Mouse (Mus musculus): ENCODE measurements around the gene Pmfbp1. TPM values are rescaled to one million over a fixed set of nuclear protein-coding genes. Genes with fewer than 3 reads are reported as not detected.
"Not testable (repeated sequence)": the region's sequence is repeated elsewhere in the genome, so short reads cannot be mapped to it uniquely, and the experiment has no call there.

Gene Pmfbp1
- polyA plus RNA-seq (2015; fragmentation: Nextera tagmentation; extraction: Ambion mirVana), result 0.05 and 0.11 TPM in 2 replicates

- no peaks in the 10 kb centered on the region for H3K36me3 ChIP-seq (ENCODE audit: control insufficient read depth, insufficient read depth)
- H3K4me2 ChIP-seq (ENCODE audit: low read depth, low read length), result no peak within 1 kb of the TSS
- no peak within 1 kb of the TSS for H3K27ac ChIP-seq (ENCODE audit: low read length)
- no peaks in the 10 kb centered on the region for H3K9me3 ChIP-seq (replicated peaks; ENCODE audit: control insufficient read depth, low read length)
- WGBS, result 87% methylated on average over 6 of the region's 6 CpGs
- no peak within 1 kb of the TSS for H3K9ac ChIP-seq (ENCODE audit: low read length)
- H3K4me3 ChIP-seq (ENCODE audit: low read length), result no peak within 1 kb of the TSS
- ATAC-seq (replicated peaks; ENCODE audit: extremely low read depth, insufficient read depth, low FRiP score), result no peak
- no peaks in the 10 kb centered on the region for H3K27me3 ChIP-seq (ENCODE audit: control insufficient read depth, insufficient read depth, low read length)
- H3K4me1 ChIP-seq (ENCODE audit: control insufficient read depth, insufficient read depth, low read length), result no peaks in the 10 kb centered on the region
Measured at GRCm38 (mm10) chr8:109493727-109494126, at the start of gene Pmfbp1. Pmfbp1 (plus strand) TSS chr8:109494027.

DNA sequence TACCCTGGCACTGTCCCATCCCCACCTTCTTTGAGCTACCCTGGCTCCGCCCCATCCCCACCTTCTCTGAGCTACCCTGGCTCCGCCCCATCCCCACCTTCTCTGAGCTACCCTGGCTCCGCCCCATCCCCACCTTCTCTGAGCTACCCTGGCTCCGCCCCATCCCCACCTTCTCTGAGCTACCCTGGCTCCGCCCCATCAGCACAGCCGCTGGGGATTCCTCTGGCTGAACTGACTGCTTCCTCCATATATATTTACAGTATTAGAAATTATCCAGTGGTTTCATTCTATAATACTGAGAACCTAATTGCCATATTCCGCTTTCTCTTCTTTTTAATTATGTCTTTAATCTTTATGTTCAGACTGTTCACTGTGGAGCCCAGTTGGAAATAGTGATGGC, 46.9 kb upstream of the Pmfbp1 start:
- not testable (repeated sequence) for H3K9me3 ChIP-seq (replicated peaks; ENCODE audit: control insufficient read depth, low read length); H3K27ac ChIP-seq (ENCODE audit: low read length); H3K4me3 ChIP-seq (ENCODE audit: low read length); H3K4me2 ChIP-seq (ENCODE audit: low read depth, low read length); ATAC-seq (replicated peaks; ENCODE audit: extremely low read depth, insufficient read depth, low FRiP score); H3K27me3 ChIP-seq (ENCODE audit: control insufficient read depth, insufficient read depth, low read length); H3K36me3 ChIP-seq (ENCODE audit: control insufficient read depth, insufficient read depth); H3K4me1 ChIP-seq (ENCODE audit: control insufficient read depth, insufficient read depth, low read length); H3K9ac ChIP-seq (ENCODE audit: low read length)
- WGBS, result 33% methylated on average over 5 of the region's 7 CpGs

GRCm38 (mm10) chr8:109451000-109451399, 42.8 kb upstream of the Pmfbp1 start:
- no peaks in the 10 kb centered on the region for H3K27me3 ChIP-seq (ENCODE audit: control insufficient read depth, insufficient read depth, low read length)
- ATAC-seq (replicated peaks; ENCODE audit: extremely low read depth, insufficient read depth, low FRiP score), result no peak
- H3K4me3 ChIP-seq (ENCODE audit: low read length), result no peak overlapping the region
- 68% methylated on average over 7 of the region's 7 CpGs for WGBS
- H3K9me3 ChIP-seq (replicated peaks; ENCODE audit: control insufficient read depth, low read length), result peaks cover 4% of the 10 kb centered on the region; the same call in 1 of the 2 replicates
- no peaks in the 10 kb centered on the region for H3K36me3 ChIP-seq (ENCODE audit: control insufficient read depth, insufficient read depth)
- H3K9ac ChIP-seq (ENCODE audit: low read length), result no peak overlapping the region
- no peaks in the 10 kb centered on the region for H3K4me1 ChIP-seq (ENCODE audit: control insufficient read depth, insufficient read depth, low read length)
- no peak overlapping the region for H3K4me2 ChIP-seq (ENCODE audit: low read depth, low read length)
- H3K27ac ChIP-seq (ENCODE audit: low read length), result no peak overlapping the region

DNA sequence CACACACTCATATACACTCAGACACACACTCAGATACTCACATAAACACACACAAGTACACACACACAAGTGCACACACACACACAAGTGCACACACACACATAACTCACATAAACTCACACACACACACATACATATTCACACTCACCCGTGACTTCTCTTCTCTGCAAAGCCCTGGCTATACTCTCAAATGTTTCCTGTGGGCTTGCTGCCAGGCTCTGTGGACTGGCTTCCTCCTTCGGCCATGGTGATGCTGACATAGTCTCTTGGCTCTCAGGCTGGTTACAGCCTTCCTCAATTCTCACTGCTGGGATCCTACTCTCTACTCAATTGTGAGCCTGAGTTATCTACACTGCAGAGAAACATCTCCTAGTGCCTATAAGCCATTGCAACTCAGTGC, 38.7 kb upstream of the Pmfbp1 start:
- no peak for ATAC-seq (replicated peaks; ENCODE audit: extremely low read depth, insufficient read depth, low FRiP score)

GRCm38 (mm10) chr8:109457387-109457786, 36.4 kb upstream of the Pmfbp1 start:
- 62% methylated on average over 8 of the region's 8 CpGs for WGBS
- Histone ChIP-seq H3K4me1 (ENCODE audit: control insufficient read depth, insufficient read depth, low read length) (no peaks in the 10 kb centered on the region), H3K9ac (ENCODE audit: low read length) (no peak overlapping the region), H3K36me3 (ENCODE audit: control insufficient read depth, insufficient read depth) (no peaks in the 10 kb centered on the region), H3K4me2 (ENCODE audit: low read depth, low read length) (no peak overlapping the region), H3K9me3 (replicated peaks; ENCODE audit: control insufficient read depth, low read length) (no peaks in the 10 kb centered on the region), H3K4me3 (ENCODE audit: low read length) (no peak overlapping the region), H3K27me3 (ENCODE audit: control insufficient read depth, insufficient read depth, low read length) (no peaks in the 10 kb centered on the region), H3K27ac (ENCODE audit: low read length) (no peak overlapping the region)
- no peak for ATAC-seq (replicated peaks; ENCODE audit: extremely low read depth, insufficient read depth, low FRiP score)

More for the DNA sequence above, 38.7 kb upstream of the Pmfbp1 start:
- Histone ChIP-seq H3K4me1 (ENCODE audit: control insufficient read depth, insufficient read depth, low read length) (no peaks in the 10 kb centered on the region), H3K27ac (ENCODE audit: low read length) (no peak overlapping the region), H3K4me3 (ENCODE audit: low read length) (no peak overlapping the region), H3K9ac (ENCODE audit: low read length) (no peak overlapping the region), H3K36me3 (ENCODE audit: control insufficient read depth, insufficient read depth) (no peaks in the 10 kb centered on the region), H3K27me3 (ENCODE audit: control insufficient read depth, insufficient read depth, low read length) (no peaks in the 10 kb centered on the region), H3K9me3 (replicated peaks; ENCODE audit: control insufficient read depth, low read length) (peaks cover 4% of the 10 kb centered on the region; the same call in 1 of the 2 replicates), H3K4me2 (ENCODE audit: low read depth, low read length) (no peak overlapping the region)
- 36% methylated on average over 2 of the region's 2 CpGs for WGBS

DNA sequence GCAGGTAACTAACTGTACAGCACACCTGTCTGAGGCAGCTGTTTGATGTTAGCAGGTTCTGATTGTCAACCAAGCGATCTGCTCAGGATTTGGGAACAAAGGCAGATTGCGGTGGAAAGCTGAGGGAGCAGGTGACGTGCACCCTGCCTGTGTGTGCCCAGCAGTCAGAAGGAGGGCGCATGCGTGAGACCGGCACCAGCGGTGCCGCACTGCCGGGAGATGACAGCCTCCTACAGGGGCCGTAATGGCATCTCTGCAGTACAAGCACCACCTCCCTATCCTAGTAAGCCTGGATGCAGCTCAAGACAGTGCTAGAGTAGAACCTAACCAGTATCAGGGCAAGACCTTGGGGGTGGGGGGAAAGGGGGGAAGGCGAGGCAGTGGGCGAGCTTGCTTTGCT, 35.2 kb upstream of the Pmfbp1 start:
- no peak for ATAC-seq (replicated peaks; ENCODE audit: extremely low read depth, insufficient read depth, low FRiP score)
- Histone ChIP-seq H3K27me3 (ENCODE audit: control insufficient read depth, insufficient read depth, low read length) (no peaks in the 10 kb centered on the region), H3K9me3 (replicated peaks; ENCODE audit: control insufficient read depth, low read length) (no peaks in the 10 kb centered on the region), H3K4me2 (ENCODE audit: low read depth, low read length) (no peak overlapping the region; the same call in 1 of the 2 replicates), H3K9ac (ENCODE audit: low read length) (no peak overlapping the region), H3K36me3 (ENCODE audit: control insufficient read depth, insufficient read depth) (no peaks in the 10 kb centered on the region), H3K4me1 (ENCODE audit: control insufficient read depth, insufficient read depth, low read length) (0 out of 2 replicates have a peak, but pooled peaks cover under 1% of the 10 kb centered on the region), H3K27ac (ENCODE audit: low read length) (no peak overlapping the region), H3K4me3 (ENCODE audit: low read length) (peak overlapping the region; percentile 18; the same call in 1 of the 2 replicates)
- 72% methylated on average over 12 of the region's 12 CpGs for WGBS

GRCm38 (mm10) chr8:109463075-109463474, 30.8 kb upstream of the Pmfbp1 start:
- Histone ChIP-seq H3K36me3 (ENCODE audit: control insufficient read depth, insufficient read depth) (no peaks in the 10 kb centered on the region), H3K4me2 (ENCODE audit: low read depth, low read length) (no peak overlapping the region), H3K4me1 (ENCODE audit: control insufficient read depth, insufficient read depth, low read length) (peaks cover 6% of the 10 kb centered on the region), H3K27ac (ENCODE audit: low read length) (no peak overlapping the region), H3K4me3 (ENCODE audit: low read length) (no peak overlapping the region), H3K9ac (ENCODE audit: low read length) (no peak overlapping the region), H3K27me3 (ENCODE audit: control insufficient read depth, insufficient read depth, low read length) (no peaks in the 10 kb centered on the region), H3K9me3 (replicated peaks; ENCODE audit: control insufficient read depth, low read length) (no peaks in the 10 kb centered on the region)
- WGBS, result 30% methylated on average over 2 of the region's 2 CpGs
- no peak for ATAC-seq (replicated peaks; ENCODE audit: extremely low read depth, insufficient read depth, low FRiP score)

DNA sequence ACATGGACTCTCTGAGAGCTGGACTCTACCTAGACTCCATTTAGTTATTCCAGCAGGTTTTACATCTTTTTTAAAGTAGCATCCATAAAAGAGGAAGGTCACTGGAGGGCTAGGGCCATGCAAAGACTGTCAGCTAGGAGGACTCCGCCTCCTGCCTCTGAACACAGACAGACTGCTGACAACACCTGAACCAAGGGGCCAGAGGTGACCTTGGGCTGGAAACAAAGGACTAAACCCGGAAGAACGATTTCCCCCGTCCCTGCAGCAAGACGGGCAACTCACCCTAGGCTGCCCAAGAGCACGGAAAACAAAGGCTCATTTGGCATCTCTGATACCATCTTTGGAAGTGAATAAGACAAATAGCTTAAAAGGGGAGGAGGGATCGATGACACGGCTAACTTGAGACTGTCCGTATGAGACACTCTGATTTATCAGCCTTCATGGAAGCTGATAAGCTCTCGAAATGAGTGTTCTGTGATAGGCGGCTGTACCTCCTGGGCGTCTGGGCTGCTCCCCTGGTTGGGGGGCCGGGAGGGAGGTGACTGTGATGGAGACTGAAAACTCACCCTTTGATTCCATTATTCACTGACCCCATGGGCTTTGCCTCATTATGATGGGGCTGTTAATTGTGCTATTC, 30.0 kb upstream of the Pmfbp1 start:
- WGBS, result 10% methylated on average over 13 of the region's 13 CpGs
- H3K9ac ChIP-seq (ENCODE audit: low read length), result peak overlapping the region; percentile 12; the same call in 1 of the 2 replicates
- 0 out of 2 replicates have a peak, but pooled peaks have one; percentile 14 for ATAC-seq (replicated peaks; ENCODE audit: extremely low read depth, insufficient read depth, low FRiP score)
- H3K27ac ChIP-seq (ENCODE audit: low read length), result no peak overlapping the region
- peak overlapping the region; percentile 56 for H3K4me2 ChIP-seq (ENCODE audit: low read depth, low read length)
- peaks cover 6% of the 10 kb centered on the region for H3K4me1 ChIP-seq (ENCODE audit: control insufficient read depth, insufficient read depth, low read length)
- no peaks in the 10 kb centered on the region for H3K27me3 ChIP-seq (ENCODE audit: control insufficient read depth, insufficient read depth, low read length)
- peak overlapping the region; percentile 33 for H3K4me3 ChIP-seq (ENCODE audit: low read length)
- no peaks in the 10 kb centered on the region for H3K9me3 ChIP-seq (replicated peaks; ENCODE audit: control insufficient read depth, low read length)
- no peaks in the 10 kb centered on the region for H3K36me3 ChIP-seq (ENCODE audit: control insufficient read depth, insufficient read depth)

DNA sequence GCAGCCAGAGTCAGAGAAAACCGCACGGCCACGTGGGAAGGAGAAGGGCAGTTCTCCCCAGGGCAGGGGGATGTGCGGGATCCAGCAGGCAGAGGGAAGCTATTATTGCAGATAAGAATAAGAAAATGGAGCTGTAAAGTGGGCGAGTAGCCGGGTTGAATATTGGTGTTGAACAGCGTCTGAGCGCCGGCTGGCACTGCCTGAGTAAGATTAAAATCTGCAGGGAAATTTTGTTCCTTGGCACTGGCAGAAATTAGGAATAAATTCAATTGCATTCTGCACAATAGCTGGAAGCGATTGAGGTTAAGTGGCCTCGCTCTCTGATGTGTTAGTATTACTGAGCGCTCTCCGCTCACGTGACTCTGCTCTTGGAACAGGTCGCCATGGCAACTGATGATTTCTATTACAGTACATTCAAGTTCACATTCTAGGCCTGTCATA, 29.4 kb upstream of the Pmfbp1 start:
- H3K36me3 ChIP-seq (ENCODE audit: control insufficient read depth, insufficient read depth), result no peaks in the 10 kb centered on the region
- no peak overlapping the region for H3K4me3 ChIP-seq (ENCODE audit: low read length)
- H3K4me2 ChIP-seq (ENCODE audit: low read depth, low read length), result peak overlapping the region; percentile 56
- H3K27me3 ChIP-seq (ENCODE audit: control insufficient read depth, insufficient read depth, low read length), result no peaks in the 10 kb centered on the region
- no peak for ATAC-seq (replicated peaks; ENCODE audit: extremely low read depth, insufficient read depth, low FRiP score)
- H3K4me1 ChIP-seq (ENCODE audit: control insufficient read depth, insufficient read depth, low read length), result peaks cover 6% of the 10 kb centered on the region
- no peak overlapping the region for H3K27ac ChIP-seq (ENCODE audit: low read length)
- no peak overlapping the region for H3K9ac ChIP-seq (ENCODE audit: low read length)
- H3K9me3 ChIP-seq (replicated peaks; ENCODE audit: control insufficient read depth, low read length), result no peaks in the 10 kb centered on the region
- 39% methylated on average over 15 of the region's 15 CpGs for WGBS
